Mouse (Mus musculus) CH12.LX (cell line): Measurements from ENCODE around the gene Apba2.

Experiments used
- CTCF ChIP-seq, 2 experiments: IDR thresholded peaks in 1 of 2; conservative IDR thresholded peaks in 1 of 2; 2 replicates each; pipeline ENCODE4 v1.5.1; 2011 to 2012; ENCODE audit warnings: low read depth in 2 of 2, low read length in 2 of 2, improper control_type of control experiment in 1 of 2, inconsistent platforms in 1 of 2, mild to moderate bottlenecking in 1 of 2, moderate library complexity in 1 of 2
- POLR2A ChIP-seq: IDR thresholded peaks from 2 replicates; pipeline ENCODE4 v1.6.1; 2011; ENCODE audit warnings: low read depth, mild to moderate bottlenecking, improper control_type of control experiment, low read length
- USF1 ChIP-seq: IDR thresholded peaks from 2 replicates; pipeline ENCODE4 v1.6.1; 2014; ENCODE audit warnings: low read depth, mild to moderate bottlenecking, inconsistent platforms, low read length, improper control_type of control experiment
- USF2 ChIP-seq: conservative IDR thresholded peaks from 2 replicates; pipeline ENCODE4 v1.6.1; 2011; ENCODE audit warnings: low read depth, low read length, improper control_type of control experiment
- ZMIZ1 ChIP-seq: IDR thresholded peaks from 2 replicates; pipeline ENCODE4 v1.6.1; 2012; ENCODE audit warnings: low read depth, mild to moderate bottlenecking, inconsistent platforms, low read length, improper control_type of control experiment

GRCm38 (mm10) chr7:64769768-64770167 is 268.3 kb downstream of the Apba2 start:
- no peak for TF ChIP-seq USF1
- TF ChIP-seq POLR2A: no peak
- no peak for TF ChIP-seq ZMIZ1
- TF ChIP-seq CTCF (conservative IDR thresholded peaks at IDR 0.05 in 1 of 2, IDR thresholded peaks at IDR 0.05 in 1 of 2; ENCODE audit: low read depth in 2 of 2, low read length in 2 of 2): no peak
- no peak for TF ChIP-seq USF2
